Mouse (Mus musculus) bone marrow macrophage, adult 2 months (primary cell): ENCODE measurements at regions not wholly inside any gene's neighbourhood (a gene's known extent, or its start where the extent isn't known, plus 50 kb on each side); places are given as distances from the start of the nearest gene placed in this dataset.

Experiments used
- CTCF ChIP-seq: IDR thresholded peaks from 2 replicates; pipeline ENCODE4 v1.5.1; 2012; ENCODE audit warnings: low read depth, mild to moderate bottlenecking, low read length, moderate library complexity
- POLR2A ChIP-seq: IDR thresholded peaks from 2 replicates; pipeline ENCODE4 v1.6.1; 2012; ENCODE audit warnings: mild to moderate bottlenecking, low read depth, low read length, borderline replicate concordance

GRCm38 (mm10) chr1:23653628-23654027, 107.9 kb upstream of the B3gat2 start:
- TF ChIP-seq CTCF (no peak), POLR2A (no peak)
